Mouse (Mus musculus): ENCODE measurements around the gene Tas2r126. TPM values are rescaled to one million over a fixed set of nuclear protein-coding genes. Genes with fewer than 3 reads are reported as not detected.

The Tas2r126 gene
- total RNA-seq, 2 experiments from 2014 or later, result not detected

DNA sequence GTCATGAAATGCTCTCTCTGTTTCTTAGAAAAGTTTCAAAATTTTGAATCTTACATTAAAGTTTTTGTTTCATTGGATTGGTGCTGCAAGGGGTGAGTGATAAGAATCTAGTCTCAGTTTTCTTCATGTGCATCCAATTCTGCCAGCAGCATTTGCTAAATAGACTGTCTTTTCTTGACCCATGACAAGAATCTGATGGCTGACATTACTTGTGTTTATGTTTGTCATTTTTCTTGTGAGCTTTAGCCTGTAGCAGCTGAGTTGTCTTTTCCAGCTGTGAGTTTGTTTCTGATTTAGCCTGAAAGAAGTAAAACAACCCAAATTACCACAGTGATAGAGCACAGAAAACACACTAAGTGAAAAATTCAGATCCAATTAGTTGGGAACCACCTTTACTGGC is 50.3 kb downstream of the Tas2r126 start:
- no peak for DNase-seq (ENCODE audit: low spot score)

Other genes with a start within 250 kb of the Tas2r126 start
- not detected for gene Tas2r144, start 219.2 kb upstream of the Tas2r126 start, total RNA-seq (2021)
- 10 to 100 TPM; 45.4 to 57.2 TPM for gene Gstk1, start 188.6 kb upstream of the Tas2r126 start, total RNA-seq (2021)
- gene Tmem139, start 172.6 kb upstream of the Tas2r126 start, total RNA-seq (2021), result under 1 TPM; 0.19 to 0.27 TPM
- gene Casp2, start 169.6 kb upstream of the Tas2r126 start, total RNA-seq (2021), result 1 to 10 TPM; 3.7 to 4.1 TPM
- 100 to 1,000 TPM; 153 TPM for gene Clcn1, start 147.8 kb upstream of the Tas2r126 start, total RNA-seq (2021)
- gene Fam131b, start 109.9 kb upstream of the Tas2r126 start, total RNA-seq (2021), result under 1 TPM; 0.21 to 0.30 TPM
- gene Zyx, start 84.9 kb upstream of the Tas2r126 start, total RNA-seq (2021), result 10 to 100 TPM; 20.2 to 25.5 TPM
- gene Epha1, start 61.3 kb upstream of the Tas2r126 start, total RNA-seq (2021), result under 1 TPM; 0.07 to 0.23 TPM
- gene Tas2r143, start 34.3 kb upstream of the Tas2r126 start, total RNA-seq (2021), result not detected
- gene Tas2r135, start 29.1 kb upstream of the Tas2r126 start, total RNA-seq (2021), result not detected
- not detected for gene Olfr458, start 30.7 kb downstream of the Tas2r126 start, total RNA-seq (2021)
- gene Olfr457, start 41.8 kb downstream of the Tas2r126 start, total RNA-seq (2021), result not detected
- gene Olfr456, start 52.7 kb downstream of the Tas2r126 start, total RNA-seq (2021), result not detected
- not detected for gene Olfr455, start 113.1 kb downstream of the Tas2r126 start, total RNA-seq (2021)
- gene Tcaf3, start 163.2 kb downstream of the Tas2r126 start, total RNA-seq (2021), result not detected
- gene Tcaf2, start 210.7 kb downstream of the Tas2r126 start, total RNA-seq (2021), result 1 to 10 TPM; 1.7 to 2.0 TPM

Measured in gastrocnemius, adult 18-20 months (tissue).